Mouse (Mus musculus) Muller cell, postnatal 12 days (primary cell): Measurements from ENCODE around the gene Lefty2.
"Not testable (repeated sequence)": the region's sequence is repeated elsewhere in the genome, so short reads cannot be mapped to it uniquely, and the experiment has no call there.

ENCODE experiments used
- DNase-seq: peaks from one replicate; pipeline ENCODE4 v3.0.0-alpha.2; 2015; ENCODE audit errors: inconsistent ontology term

Gene Lefty2

DNA sequence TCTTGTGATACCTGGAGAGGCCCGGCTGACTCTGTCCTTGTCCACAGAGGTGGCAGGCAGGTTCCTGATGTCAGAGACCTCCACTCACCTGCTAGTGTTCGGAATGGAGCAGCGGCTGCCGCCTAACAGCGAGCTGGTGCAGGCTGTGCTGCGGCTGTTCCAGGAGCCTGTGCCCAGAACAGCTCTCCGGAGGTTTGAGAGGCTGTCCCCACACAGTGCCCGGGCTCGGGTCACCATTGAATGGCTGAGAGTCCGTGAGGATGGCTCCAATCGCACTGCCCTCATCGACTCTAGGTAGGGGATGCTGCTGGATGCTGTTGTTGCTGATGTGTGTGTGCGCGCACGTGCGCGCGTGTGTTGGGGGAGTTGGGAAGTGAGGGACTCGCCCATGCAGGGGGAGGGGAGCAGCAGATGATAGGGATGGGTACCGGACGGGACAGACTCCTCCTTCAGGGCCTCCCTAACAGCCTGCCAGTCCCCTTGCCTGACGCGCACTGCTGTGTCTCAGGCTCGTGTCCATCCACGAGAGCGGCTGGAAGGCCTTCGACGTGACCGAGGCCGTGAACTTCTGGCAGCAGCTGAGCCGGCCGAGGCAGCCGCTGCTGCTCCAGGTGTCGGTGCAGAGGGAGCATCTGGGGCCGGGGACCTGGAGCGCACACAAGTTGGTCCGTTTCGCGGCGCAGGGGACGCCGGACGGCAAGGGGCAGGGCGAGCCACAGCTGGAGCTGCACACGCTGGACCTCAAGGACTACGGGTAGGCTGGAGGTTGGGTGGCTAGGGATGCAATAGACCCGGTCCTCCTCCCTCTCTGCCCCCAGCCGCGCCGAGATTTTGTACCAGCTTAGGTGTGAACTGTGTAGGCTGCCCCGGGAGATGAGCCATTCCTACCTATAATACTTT is 1.4 kb downstream of the Lefty2 start:
- DNase-seq = not testable (repeated sequence)

DNA sequence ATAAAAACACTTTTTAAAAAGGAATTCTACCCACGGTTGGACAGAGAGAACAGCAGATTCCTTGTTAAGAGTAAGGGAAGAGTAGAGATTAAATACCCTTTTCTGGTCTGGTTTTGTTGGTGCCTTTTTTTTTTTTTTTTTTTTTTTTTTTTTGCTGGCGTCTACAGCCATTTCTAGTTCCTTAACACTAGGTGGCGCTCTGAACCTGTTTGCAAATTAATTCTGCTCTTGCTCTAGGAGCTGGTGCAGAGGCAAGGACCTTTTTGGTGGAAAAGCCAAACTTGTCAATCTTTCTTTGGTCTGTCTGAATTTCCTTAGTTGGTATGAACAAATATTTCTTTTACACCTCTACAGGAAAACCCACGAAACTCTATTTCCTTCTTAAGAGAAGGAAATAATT is 8.2 kb downstream of the Lefty2 start:
- peak; percentile 51 for DNase-seq

DNA sequence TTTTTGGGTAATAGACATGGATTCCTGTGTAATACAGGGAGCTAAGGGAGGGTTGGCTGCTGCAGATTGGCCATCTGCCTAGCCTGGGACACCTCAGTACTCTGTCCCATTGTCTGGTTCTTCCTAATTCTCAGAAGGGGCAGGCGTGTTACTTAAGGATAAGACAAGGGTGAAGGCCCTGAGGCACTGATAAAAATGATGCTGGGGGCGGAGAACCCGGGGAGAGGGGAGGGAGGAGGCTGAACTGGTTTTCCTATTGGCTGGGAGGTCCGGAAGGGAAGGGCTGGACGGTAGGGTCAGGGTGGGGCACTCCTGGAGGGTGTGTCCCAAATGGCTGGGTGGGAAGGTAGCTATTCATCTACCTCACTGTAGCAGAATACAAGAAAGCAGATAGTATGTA is 10.0 kb downstream of the Lefty2 start:
- DNase-seq = peak; percentile 11

DNA sequence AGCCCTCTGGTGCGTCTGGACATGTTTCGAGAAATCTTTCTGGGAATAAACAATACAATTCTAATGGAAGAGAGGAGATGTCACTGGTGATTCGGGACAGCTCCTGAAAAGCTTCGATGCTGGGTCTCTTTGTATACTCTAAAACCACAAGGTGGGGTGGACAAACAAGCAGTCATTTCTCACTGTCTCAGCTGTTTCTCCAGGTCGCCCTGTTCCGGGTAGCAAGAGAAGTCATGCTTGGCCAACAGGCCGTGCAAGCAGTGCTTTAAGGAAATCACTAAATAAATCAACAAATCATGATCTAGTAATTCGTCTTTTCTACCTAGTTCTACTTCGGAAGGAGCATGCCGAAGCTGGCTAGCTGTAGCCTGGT is 10.7 kb downstream of the Lefty2 start:
- DNase-seq = no peak

DNA sequence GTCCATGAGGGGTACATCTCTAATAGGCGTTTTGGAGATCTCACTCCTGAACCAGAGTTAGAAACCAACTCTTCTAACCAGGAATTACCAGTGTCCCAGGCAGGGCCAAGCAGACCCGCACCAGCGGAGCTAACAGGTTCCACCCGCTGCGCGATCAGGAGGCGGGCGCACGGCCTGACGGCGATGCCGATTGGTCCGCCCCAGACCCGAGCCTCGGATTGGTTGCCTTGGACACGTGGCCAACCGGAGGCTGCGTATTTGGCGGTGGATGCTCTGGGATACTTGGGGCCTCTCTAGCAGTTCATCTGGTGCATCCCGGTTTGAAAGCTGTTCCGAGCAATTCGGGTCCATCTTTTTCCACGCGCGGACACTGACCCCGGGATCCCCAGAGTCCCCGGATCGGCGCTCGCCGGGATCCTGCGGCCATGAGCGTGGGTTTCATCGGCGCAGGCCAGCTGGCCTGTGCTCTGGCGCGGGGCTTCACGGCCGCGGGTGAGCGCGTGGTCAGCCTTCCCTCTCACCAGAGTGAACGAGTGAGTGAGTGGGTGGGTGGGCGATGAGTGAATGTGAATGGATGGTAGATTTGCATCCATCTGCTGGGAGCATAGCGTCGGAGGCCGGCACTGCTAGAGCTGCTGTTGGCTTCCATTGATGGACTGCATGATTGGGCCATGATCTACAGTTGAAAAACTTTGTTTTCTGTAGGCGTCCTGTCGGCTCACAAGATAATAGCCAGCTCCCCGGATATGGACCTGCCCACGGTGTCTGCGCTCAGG is 11.3 kb downstream of the Lefty2 start, which contains the start of gene Pycr2:
Pycr2 (plus strand) TSS at position 255 of the 776 bp plus-strand sequence.
- peak; percentile 97 for DNase-seq

DNA sequence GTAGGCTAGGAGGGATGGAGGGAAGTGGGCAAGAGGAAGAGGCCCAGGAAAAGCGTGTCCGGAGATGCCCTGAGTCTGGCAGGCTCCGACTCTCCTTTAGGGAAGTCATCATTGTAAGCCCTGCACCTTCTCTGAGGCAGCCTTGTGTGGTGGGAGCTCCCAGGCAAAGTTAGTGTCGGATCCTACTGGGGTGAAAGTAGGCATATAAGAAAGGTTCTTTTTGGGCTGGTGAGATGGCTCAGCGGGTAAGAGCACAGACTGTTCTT is 11.8 kb downstream of the Lefty2 start:
- DNase-seq = no peak

DNA sequence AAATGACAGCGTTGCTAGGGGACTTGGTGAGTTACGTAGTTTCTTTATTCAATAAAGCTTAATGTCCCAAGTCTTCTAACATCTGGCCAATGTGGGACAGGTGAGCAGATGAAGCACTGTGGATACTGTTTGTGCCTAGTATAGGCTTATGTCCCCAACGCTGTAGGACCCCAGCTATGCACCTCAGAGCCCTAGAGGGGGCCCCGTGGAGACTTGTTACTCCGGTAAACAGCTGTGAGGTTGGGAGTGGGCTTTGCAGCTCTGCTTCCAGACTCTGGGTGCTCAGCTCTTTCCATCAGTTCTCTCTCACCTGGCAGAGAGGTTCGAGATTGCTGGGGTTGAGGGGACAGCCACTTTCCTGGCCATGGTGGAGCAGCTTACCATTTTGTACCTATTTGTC is 12.4 kb downstream of the Lefty2 start:
- no peak for DNase-seq

DNA sequence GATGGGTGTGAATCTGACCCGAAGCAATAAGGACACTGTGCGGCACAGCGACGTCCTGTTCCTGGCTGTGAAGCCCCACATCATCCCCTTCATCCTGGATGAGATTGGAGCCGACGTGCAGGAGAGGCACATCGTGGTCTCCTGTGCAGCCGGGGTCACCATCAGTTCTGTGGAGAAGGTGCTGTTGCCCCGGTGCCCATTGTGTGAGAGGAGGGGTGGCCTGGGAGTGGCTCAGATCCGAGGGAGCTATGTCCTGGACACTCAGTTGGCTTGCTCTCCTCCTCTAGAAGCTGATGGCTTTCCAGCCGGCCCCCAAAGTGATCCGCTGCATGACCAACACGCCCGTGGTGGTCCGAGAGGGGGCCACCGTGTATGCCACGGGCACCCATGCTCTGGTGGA is 13.0 kb downstream of the Lefty2 start:
- no peak for DNase-seq

DNA sequence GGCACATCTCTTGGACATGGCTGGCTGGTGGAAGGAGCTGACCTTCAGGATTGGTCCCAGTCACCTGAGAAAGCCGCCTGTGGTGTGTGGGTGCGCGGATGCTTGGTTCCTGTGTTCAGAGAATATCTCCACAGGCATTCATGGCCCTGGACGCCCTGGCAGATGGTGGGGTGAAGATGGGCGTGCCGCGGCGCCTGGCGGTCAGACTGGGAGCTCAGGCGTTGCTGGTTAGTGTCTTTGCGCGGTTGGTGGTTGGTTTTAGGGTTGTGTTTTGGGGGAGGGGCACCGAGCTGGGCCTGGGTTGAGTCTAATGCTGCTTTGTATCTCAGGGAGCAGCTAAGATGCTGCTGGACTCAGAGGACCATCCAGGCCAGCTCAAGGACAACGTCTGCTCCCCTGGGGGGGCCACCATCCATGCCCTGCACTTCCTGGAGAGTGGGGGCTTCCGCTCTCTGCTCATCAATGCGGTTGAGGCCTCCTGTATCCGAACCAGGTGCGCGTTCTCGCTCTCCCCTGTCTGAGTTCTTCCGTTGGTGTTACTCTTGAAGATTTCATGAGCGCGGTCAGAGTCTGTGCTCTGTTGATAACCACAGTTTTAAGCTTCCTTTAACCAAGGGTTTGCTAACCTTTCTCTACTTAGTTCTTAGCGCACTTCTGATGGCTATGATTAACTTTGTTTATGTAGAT is 13.7 kb downstream of the Lefty2 start:
- DNase-seq = no peak

DNA sequence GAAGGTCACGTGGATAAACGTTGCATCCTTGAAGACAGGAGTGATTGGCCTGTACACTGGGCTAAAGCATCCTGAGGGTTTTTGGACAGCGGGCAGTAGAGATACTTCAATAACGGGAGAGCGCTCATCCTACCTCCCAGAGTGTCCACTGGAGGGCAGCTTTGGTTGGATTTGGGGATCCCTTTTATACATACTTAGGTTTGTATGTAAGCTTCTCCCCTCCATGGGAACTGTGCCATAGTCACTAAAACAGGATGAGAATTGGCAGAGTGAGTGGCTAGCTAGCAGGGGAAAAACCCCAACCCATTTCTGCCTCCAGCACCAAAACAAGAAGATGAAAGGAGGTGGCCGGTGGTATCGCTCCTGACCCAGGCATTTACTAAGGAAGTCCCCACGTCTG is 18.2 kb downstream of the Lefty2 start:
- peak; percentile 42 for DNase-seq

DNA sequence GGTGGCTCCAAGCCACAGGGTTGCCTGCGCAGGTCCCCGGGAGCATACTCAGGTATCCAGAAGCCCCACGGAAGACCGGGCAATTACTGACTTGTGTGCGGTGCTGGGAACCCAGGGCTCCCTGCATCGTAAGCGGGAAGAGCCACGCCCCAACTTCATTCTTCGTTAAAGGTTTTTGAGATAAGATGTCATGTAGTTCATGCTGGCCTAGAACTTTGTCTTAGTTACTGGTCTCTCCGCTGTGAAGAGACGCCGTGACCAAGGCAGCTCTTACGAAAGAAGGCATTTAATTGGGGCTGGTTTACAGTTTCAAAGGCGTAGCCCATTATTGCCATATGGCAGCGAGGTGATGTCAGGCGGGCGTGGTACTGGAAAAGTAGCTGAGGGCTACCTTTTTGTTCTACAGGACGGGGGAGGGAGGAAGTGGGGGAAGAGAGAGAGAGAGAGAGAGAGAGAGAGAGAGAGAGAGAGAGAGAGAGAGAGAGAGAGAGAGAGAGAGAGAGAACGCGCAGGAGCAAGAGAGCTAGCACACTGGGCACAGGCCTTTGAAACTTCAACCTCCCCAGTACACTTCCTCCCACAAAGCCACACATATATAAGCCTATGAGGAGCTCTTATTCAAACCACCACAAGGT is 18.9 kb downstream of the Lefty2 start:
- DNase-seq = no peak

DNA sequence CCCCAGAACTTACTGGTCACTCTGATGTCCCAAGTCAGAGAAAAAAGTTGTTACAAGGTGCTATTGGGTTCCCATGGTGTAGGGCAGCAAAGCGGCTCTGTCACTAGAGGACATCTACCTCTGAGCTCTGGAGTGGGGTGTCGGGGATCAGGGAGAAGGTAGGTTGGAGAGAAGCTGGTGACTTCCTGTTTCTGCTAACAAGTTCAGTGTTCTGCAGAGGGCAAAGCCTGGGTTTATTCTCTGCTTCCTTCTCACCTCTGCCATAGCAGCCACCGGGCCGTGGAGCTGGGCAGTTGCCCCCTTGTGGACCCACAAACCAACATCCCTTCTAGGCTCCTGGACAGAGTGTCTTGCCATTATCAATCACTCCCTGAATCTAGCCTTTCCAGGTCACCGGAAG is 19.9 kb downstream of the Lefty2 start:
- no peak for DNase-seq

DNA sequence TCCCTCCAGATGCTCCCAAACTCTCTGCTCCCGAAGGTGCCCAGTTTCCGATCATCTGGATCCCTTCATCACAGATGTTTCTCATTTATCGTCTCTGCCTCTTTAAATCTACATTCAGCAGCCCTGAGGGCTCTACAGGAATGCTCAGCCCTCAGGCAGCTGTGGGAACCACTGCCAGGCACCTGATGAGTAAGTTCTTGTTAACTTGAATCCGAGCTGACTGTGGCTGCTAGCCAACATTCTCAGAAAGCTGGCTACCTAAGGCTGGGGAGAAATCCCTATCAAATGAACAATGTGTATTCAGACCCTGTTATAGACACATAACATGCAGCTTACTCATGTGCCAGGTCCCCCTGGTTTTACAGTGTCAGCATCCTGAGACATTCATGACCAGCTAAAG is 20.9 kb downstream of the Lefty2 start:
- DNase-seq = peak; percentile 88

DNA sequence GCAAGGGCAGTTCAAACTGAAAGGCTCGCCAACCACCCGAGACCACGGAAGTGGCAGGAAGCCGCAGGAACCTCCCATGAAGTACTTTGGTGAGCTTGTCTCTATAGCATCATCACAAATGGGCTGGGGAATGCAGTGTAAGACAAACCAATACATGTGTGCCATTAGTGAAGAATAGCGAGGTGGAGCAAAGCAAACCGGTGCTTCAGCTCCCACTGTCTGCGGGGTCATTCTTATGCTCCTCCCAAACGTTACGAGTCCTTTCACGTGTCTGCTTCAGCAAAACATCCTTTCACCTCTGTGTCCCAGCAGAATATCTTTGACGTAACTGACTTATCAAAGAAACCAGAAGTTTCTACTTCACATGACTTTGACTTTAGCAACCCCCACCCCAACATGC is 23.5 kb downstream of the Lefty2 start:
- no peak for DNase-seq

DNA sequence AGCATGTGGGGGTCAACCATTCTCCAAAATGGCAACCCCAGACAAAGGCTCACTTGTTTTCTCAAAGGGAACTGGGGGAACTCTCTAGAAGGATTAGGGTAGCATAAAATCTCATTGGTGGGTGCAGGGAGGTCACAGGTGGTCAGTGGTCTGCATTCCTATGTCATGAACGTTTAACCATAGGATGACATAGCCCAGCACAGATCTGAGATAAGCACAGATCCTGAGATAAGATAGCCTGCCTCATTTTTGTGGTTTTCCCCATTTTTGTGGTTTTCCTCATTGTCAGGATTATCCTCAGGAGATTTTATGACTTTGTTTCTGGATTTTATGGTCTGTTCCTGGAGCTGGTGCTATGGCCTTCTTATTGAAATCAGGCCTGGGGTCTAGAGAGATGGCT is 24.1 kb downstream of the Lefty2 start:
- DNase-seq = peak; percentile 33

DNA sequence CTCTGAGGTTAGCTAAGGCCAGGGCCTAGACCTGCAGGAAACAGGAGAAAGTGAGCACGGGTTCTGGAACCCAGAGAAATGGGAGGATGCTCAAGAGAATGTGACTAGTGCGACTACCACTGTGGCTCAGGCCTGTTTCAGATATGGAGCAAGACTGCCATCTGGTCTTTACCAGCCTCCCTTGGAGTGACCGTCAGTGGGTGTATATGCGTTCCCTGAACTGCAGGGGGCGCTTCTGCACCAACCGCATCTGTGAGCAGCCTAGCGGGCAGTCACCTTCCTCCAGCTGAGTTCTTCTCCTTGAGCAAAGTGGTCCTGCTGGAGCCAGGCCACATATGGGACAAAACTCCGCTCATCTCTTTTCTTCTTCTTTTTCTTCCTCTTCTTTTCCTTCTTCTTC is 26.8 kb downstream of the Lefty2 start:
- DNase-seq = no peak

DNA sequence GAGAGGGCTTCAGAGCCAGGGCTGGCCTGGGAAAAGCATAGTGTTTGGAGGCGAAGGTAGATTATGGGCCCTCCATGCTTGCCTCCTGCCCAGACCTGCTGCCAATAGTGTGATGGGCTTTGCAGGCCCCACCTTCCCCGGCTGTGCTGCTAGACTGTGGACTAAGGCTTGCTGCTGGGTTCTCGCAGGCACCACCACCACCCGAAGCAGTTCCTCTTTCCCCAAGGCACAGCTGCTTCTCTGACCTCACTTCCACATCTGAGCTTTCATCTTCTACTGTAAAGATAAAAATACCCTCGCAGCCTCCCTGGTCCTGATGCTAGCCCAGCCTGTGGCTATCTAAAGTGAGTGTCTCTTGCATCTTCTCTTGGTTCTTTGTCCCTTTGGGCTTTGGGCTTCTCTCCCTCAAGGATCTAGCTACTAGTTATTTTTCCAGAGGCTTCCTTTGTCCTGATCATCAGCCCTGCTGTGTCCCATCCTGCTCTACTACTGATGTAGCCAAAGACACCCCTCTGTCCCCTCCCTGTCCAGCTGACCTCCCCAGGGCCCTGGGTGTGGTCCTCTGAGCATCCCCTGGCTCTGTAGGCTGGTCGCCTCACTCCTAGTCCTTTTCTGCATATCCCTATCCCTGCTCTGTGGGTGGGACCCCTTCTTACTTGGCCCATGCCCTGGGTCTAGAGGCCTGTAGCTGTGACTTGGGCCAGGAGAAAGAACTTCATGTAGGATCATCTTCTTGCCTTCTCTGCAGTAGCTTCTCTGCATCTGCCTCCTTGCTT is 29.6 kb downstream of the Lefty2 start:
- no peak for DNase-seq

DNA sequence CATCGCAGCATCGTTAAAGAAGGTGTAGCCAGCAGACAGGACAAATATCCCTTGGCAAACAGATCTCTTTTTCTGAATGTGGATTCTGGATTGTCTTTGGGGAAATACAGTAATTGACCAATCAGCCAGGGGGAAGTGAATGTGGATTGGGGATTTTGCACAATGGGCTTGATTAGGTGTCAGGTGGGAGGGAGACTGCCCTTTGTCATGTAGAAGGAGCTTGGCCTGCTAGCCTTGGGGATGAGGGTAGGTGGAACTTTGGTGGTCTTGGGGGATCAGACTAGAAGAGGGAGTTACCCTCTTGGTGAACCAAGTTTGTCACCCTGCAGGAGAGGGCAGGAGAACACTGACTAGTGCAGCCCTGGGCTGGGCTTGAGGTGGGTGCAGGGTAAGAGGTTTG is 31.8 kb downstream of the Lefty2 start:
- no peak for DNase-seq

DNA sequence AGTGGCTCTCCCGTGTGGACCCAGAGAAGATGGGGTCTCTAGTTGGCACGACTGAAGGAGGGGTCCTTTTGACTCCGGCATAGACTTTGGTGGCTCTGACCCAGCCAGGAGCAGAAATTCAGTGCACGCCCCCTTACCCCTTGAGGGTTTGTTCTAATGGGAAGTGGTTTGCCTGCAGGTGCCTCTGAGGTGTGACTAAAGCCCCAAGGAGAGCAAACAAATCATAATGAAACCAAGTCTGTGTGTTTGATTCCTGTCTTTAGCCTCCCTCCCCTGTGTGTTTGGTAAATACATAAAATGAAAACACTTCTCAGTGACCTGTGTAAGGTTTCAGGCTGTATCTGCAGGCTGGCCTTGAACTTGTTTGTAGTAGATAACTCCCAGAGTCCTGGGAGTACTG is 33.4 kb downstream of the Lefty2 start:
- DNase-seq = no peak

DNA sequence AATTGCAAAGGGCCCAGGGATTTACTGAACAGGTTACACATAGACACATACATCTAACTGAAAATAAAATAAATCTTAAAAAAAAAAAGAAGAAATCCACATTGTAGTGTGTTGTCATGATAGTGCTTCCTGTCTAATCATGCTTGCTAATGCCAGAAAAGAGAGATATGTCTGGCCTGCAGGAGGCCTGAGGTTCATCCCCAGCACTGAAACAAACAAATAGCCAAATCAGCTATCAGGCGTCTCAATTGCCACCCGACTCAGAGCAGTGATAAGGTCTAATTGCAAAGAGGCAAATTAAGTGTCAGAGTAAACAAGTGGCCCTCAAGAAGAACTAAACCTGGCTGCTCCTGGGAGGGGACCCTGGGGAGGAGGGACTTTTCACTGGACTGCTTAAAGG is 36.7 kb downstream of the Lefty2 start:
- DNase-seq = no peak

DNA sequence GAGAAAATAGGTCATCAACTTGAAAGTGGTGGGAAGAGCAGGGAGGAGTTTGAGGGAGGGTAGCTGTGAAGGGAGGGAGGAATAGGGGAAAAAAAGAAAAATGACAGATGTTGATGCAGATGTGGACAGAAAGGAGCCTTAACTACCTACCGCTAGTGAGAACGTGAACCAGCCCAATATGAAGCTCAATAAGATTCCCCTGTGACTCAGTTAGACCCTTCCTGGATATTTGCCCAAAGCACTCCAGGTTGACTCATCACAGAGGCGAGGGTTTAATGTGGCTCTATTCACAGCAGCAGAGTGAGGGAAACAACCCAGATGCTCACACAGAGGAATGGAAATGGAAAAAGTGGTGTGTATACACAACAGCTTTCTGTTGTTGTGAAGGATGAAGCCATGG is 38.2 kb downstream of the Lefty2 start:
- peak; percentile 76 for DNase-seq
